Mouse (Mus musculus): Measurements from ENCODE around the gene Gm21725. TPM values are rescaled to one million over a fixed set of nuclear protein-coding genes. Genes with fewer than 3 reads are reported as not detected.
"Not testable (repeated sequence)": the region's sequence is repeated elsewhere in the genome, so short reads cannot be mapped to it uniquely, and the experiment has no call there.

The Gm21725 gene
- not detected for total RNA-seq (2021)
- long read RNA-seq, experiment 1, result 0 reads
- long read RNA-seq, experiment 2, result 0 reads

DNA sequence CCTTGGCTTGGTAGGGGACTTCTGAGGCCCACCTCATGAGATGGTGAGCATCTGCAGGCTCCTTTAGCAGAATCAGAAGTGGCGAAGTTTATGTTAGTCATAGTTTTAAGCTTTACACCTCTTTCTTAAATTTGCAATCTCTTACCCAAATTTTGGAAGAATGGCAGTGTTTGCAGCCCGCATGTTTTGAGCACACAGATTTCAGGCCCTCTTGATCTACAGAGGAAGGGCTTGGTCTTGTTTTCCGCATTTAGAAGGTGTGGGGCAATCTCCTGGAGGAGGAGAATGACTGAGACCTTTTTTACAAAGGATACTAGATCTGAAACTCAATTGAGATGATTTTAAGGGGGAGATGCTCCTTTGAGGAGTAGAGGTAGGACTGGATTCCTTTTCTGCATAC lies at the start of gene Gm21725:
TSS of gene Gm21725 (minus strand) at position 101 of the 400 bp plus-strand sequence.
- H3K27ac ChIP-seq; DNase-seq (ENCODE audit: low spot score in 2 of 2); H3K4me3 ChIP-seq: not testable (repeated sequence)

Other genes with a start within 250 kb of the Gm21725 start
- not detected for gene Gm21891, start 215.6 kb downstream of the Gm21725 start, total RNA-seq (2021)
- gene Gm21425, start 187.1 kb downstream of the Gm21725 start, total RNA-seq (2021), result not detected
- not detected for gene Gm21828, start 125.1 kb downstream of the Gm21725 start, total RNA-seq (2021)
- not detected for gene Gm21440, start 96.7 kb downstream of the Gm21725 start, total RNA-seq (2021)
- not detected for gene Gm21454, start 96.6 kb downstream of the Gm21725 start, total RNA-seq (2021)
- not detected for gene Gm21866, start 116.5 kb upstream of the Gm21725 start, total RNA-seq (2021)
- not detected for gene Gm20773, start 145.0 kb upstream of the Gm21725 start, total RNA-seq (2021)

Data from layer of hippocampus, adult 2 months (tissue).